Mouse (Mus musculus) neural tube, embryonic 11.5 days (tissue): Measurements from ENCODE around the gene Vasn. TPM values are rescaled to one million over a fixed set of nuclear protein-coding genes. Genes with fewer than 3 reads are reported as not detected.

ENCODE experiments used
- ATAC-seq: fragments of 200-750 bp; cut with Nextera tagmentation; 2 replicates; pipeline ENCODE4 v1.8.0; 2017; ENCODE audit warnings: moderate number of reproducible peaks, mild to moderate bottlenecking, moderate TSS enrichment, moderate library complexity; ENCODE audit not compliant: insufficient read depth, low FRiP score, low TSS enrichment
- DNase-seq: peaks from one replicate; pipeline ENCODE4 v3.0.0-alpha.2; 2015; ENCODE audit warnings: low spot score
- H3K27ac ChIP-seq: fragments of 300-500 bp; sonication (generic); 2 replicates; pipeline ENCODE4 v1.5.1; 2014; ENCODE audit warnings: low read depth, mild to moderate bottlenecking, low read length
- H3K27me3 ChIP-seq: fragments of 300-500 bp; sonication (generic); 2 replicates; pipeline ENCODE4 v1.6.1; 2014; ENCODE audit warnings: mild to moderate bottlenecking, low read length, mixed read lengths; ENCODE audit not compliant: control insufficient read depth, insufficient read depth
- H3K36me3 ChIP-seq: fragments of 300-500 bp; sonication (generic); 2 replicates; pipeline ENCODE4 v1.6.1; 2014; ENCODE audit warnings: mild to moderate bottlenecking, low read length, moderate library complexity, mixed read lengths; ENCODE audit not compliant: control insufficient read depth, insufficient read depth
- H3K4me1 ChIP-seq: fragments of 300-500 bp; sonication (generic); 2 replicates; pipeline ENCODE4 v1.6.1; 2014; ENCODE audit warnings: low read length, mixed read lengths; ENCODE audit not compliant: control insufficient read depth, insufficient read depth
- H3K4me2 ChIP-seq: fragments of 300-500 bp; sonication (generic); 2 replicates; pipeline ENCODE4 v1.6.1; 2014; ENCODE audit warnings: low read depth, mild to moderate bottlenecking, moderate library complexity
- H3K4me3 ChIP-seq: fragments of 300-500 bp; sonication (generic); 2 replicates; pipeline ENCODE4 v1.5.1; 2014; ENCODE audit warnings: low read depth, low read length
- H3K9ac ChIP-seq: fragments of 300-500 bp; sonication (generic); 2 replicates; pipeline ENCODE4 v1.6.1; 2014; ENCODE audit warnings: mild to moderate bottlenecking, low read length
- H3K9me3 ChIP-seq: fragments of 300-500 bp; sonication (generic); 2 replicates; pipeline ENCODE4 v1.6.1; 2016; ENCODE audit warnings: low read length; ENCODE audit not compliant: control insufficient read depth
- WGBS: fragments of 180-500 bp; shearing (Covaris S2); extraction: QIAGEN DNeasy Blood & Tissue Kit; methylation state at CpG from one replicate; pipeline ENCODE4 v1.1.7; 2014; 5-methylcytosine and 5-hydroxymethylcytosine counted together
- polyA plus RNA-seq: library from polyadenylated mRNA; unstranded; fragments of >200 nt; fragmentation: Nextera tagmentation; extraction: Ambion mirVana; gene quantifications from 2 replicates; pipeline ENCODE4 v1.2.1, GENCODE M21; 2014

Vasn gene
- 10.5 and 11.1 TPM in 2 replicates for polyA plus RNA-seq

DNA sequence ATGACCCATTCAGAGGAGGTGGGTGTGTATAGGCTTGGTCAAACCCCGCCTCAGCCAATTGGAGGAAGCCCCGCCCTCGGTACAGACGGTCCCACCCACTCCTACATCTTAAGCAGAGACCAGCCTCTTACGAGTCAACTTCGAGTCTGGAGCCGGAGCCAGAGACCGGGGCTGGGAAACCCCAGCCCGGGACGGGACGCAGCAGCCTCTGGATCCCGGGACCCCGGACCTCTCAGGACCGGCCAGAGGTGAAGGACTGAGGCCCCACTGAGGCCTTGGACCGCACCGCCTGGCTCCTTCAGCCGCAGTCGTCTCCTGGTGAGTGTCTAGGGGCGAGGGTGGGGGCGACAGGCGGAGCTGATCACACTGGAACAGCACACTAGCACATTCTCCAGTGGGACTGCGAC is at the start of gene Vasn, which contains the start of gene Dnaja3:
Gene Vasn, plus strand, starts transcription at position 111 of the 407 bp plus-strand sequence.
Gene Dnaja3, plus strand, starts transcription at position 159 of the 407 bp plus-strand sequence.
- Histone ChIP-seq H3K27me3 (no peaks in the 10 kb centered on the region), H3K9ac (peak within 1 kb of the TSS; percentile 70), H3K36me3 (peaks cover 5% of the 10 kb centered on the region; the same call in 1 of the 2 replicates), H3K9me3 (no peaks in the 10 kb centered on the region), H3K4me1 (peaks cover 23% of the 10 kb centered on the region), H3K4me2 (peak within 1 kb of the TSS; percentile 87), H3K27ac (peak within 1 kb of the TSS; percentile 67; the same call in 1 of the 2 replicates), H3K4me3 (peak within 1 kb of the TSS; percentile 66)
- DNase-seq (peak; percentile 86), ATAC-seq (peak; percentile 95)
- WGBS, result 0% methylated on average over 22 of the region's 22 CpGs

DNA sequence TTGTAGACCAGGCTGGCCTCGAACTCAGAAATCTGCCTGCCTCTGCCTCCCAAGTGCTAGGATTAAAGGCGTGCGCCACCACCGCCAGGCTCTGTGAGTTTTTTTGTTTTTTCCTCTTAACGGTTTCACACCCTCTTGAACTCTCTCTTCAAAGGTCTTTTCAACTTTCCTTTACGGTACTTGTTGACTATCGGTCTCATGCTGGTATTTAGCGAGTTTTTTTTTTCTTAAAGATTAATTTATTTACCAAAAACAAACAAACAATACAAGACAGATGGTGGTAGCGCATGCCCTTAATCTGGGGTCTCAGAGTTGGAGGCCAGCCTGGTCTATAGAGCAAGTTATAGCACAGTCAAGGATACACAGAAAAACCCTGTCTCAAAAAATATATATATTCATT is 49.5 kb upstream of the Vasn start:
- no peaks in the 10 kb centered on the region for H3K9me3 ChIP-seq
- H3K4me3 ChIP-seq, result no peak overlapping the region
- no peak overlapping the region for H3K4me2 ChIP-seq
- H3K9ac ChIP-seq, result no peak overlapping the region
- H3K36me3 ChIP-seq, result no peaks in the 10 kb centered on the region; the same call in 1 of the 2 replicates
- H3K4me1 ChIP-seq, result peaks cover 11% of the 10 kb centered on the region
- no peak overlapping the region for H3K27ac ChIP-seq
- no peaks in the 10 kb centered on the region for H3K27me3 ChIP-seq
- no peak for ATAC-seq
- no peak for DNase-seq
- 96% methylated on average over 9 of the region's 9 CpGs for WGBS

DNA sequence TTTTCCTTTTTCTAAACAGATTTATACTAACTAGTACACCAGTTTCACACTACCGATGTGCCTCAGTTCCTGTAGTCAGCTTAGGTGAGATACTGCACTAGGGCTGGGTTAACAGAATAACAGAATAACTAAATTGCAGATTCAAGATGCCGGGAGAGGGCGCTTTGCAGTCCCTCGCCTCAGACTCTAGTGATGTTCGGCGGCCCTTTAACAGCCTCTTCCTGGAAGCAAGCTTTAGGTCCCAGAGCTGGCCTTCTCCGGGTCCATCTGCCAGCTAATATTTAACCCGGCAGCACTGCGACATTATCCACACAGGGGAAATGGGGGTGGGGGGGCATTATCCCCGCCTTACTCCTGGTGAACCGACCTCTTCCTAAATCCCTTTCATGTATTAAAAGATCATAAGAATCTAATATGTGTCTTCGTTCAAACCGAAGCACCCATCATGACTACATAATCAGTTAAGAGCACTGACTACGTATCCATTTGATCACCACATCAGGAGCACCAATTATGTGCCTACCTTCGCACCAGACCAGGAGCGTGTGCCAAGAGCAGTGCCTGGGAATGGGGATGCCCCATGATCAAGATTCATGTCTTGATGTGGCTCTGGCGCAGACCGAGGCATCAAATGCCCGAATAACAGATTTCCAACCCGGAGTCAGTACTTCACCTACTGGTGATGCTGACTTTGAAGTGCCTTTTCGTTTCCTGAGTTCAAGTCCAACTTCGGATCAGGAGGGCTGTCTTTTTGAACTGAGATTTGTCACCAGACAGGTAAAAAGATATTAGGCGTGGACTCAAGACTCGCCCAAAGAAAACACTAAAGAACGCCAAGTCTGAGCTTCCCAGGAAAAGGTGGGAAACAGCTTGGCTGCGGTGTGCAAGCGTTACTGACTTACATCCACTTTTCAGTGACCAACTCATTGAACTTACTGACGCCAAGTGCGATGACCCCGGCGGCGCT is 46.5 kb upstream of the Vasn start:
- ATAC-seq (no peak), DNase-seq (peak; percentile 59)
- Histone ChIP-seq H3K9ac (peak overlapping the region; percentile 71), H3K27me3 (no peaks in the 10 kb centered on the region), H3K9me3 (no peaks in the 10 kb centered on the region), H3K4me3 (peak overlapping the region; percentile 91), H3K4me1 (peaks cover 27% of the 10 kb centered on the region), H3K27ac (peak overlapping the region; percentile 97), H3K4me2 (peak overlapping the region; percentile 99), H3K36me3 (no peaks in the 10 kb centered on the region; the same call in 1 of the 2 replicates)
- WGBS, result 16% methylated on average over 32 of the region's 32 CpGs

DNA sequence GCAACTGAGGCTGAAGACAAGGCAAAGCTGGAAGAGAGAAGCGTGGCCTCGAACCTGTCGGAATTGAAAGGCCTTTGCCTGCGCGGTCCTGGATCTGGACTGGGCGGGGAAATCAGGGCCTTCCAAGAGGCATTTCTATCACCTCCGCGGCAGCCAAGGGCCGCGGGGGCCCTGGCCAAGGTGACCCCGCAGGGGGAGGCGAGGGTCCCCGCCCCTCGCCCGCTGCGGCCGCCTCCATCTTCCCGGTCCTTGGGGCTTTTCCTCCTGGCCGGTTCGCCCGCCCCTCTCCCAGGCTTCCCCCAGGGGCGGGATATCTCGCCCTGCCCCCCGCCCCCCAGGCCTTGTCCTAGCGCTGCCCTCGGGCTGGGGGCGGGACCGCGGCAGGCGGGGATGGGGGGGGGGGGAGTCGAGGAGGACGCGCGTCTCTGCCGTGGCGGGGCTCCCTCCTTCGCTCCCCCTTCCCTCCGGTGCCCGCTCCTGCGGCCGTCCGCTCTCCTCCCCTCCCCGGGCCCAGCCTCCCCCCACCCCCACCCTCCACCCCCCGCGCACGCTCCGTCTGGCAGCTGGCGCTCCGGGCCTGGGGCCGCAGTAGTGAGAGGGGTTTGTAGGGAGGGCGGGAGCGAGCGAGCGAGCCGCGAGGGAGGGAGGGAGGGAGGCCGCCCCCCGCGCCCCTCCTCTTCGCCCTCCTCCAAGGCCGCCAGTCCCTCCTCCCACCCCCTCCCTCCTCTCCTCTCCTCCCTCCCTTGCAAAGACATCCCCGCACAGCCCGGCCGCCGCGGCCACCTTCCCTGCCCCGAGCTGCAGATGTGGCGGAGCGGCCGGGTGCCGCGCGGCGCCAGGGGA is 45.5 kb upstream of the Vasn start, which contains the start of gene Glis2:
Gene Glis2, plus strand, starts transcription at position 743 of the 843 bp plus-strand sequence.
- H3K4me1 ChIP-seq, result peaks cover 37% of the 10 kb centered on the region
- DNase-seq (peak; percentile 91), ATAC-seq (peak; percentile 82)
- no peaks in the 10 kb centered on the region for H3K27me3 ChIP-seq
- peak within 1 kb of the TSS; percentile 91 for H3K4me3 ChIP-seq
- under 1% methylated on average over 14 of the region's 74 CpGs for WGBS
- H3K4me2 ChIP-seq, result peak within 1 kb of the TSS; percentile 99
- H3K36me3 ChIP-seq, result no peaks in the 10 kb centered on the region; the same call in 1 of the 2 replicates
- no peaks in the 10 kb centered on the region for H3K9me3 ChIP-seq
- H3K27ac ChIP-seq, result peak within 1 kb of the TSS; percentile 97
- H3K9ac ChIP-seq, result peak within 1 kb of the TSS; percentile 94

DNA sequence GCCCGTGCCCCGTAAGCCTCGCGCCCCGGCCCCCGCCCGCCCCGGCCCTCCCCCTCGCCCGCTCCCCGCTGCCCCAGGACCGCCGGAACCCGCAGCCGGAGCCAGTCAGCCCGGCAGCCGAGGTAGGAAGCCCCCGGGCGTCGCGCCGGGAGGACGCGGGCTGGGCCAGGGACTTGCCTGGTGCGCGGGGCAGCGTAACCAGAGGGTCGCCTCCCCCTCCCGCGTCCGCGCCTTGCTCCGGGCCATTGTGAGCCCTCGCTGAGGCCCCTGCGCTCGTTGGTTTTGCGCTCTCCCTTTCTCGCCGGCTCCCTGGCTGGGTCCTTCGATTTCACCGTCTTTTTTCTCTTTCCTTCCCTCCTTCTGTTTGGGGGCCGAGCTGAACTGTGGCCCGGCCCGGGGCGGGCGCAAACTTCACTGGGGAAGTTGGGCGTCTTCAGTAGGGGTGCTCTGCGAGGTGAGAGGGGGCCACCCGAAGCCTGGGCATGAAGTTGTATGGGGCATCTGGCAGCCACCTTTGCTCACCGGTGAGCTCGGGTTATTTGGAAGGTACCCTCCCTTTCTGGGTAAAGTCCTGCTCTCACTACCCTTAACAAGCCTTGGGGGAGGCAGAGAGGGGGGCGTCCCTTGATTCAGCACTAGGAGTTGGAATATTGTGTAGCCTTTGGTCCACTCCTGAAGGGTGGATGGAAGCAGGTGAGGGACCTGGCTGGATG is 44.8 kb upstream of the Vasn start:
- Histone ChIP-seq H3K36me3 (no peaks in the 10 kb centered on the region; the same call in 1 of the 2 replicates), H3K4me1 (peaks cover 44% of the 10 kb centered on the region), H3K27ac (peak overlapping the region; percentile 97), H3K9me3 (no peaks in the 10 kb centered on the region), H3K4me3 (peak overlapping the region; percentile 91), H3K4me2 (peak overlapping the region; percentile 99), H3K9ac (peak overlapping the region; percentile 94), H3K27me3 (no peaks in the 10 kb centered on the region)
- ATAC-seq (peak; percentile 1), DNase-seq (peak; percentile 63)
- WGBS, result 1% methylated on average over 36 of the region's 52 CpGs

DNA sequence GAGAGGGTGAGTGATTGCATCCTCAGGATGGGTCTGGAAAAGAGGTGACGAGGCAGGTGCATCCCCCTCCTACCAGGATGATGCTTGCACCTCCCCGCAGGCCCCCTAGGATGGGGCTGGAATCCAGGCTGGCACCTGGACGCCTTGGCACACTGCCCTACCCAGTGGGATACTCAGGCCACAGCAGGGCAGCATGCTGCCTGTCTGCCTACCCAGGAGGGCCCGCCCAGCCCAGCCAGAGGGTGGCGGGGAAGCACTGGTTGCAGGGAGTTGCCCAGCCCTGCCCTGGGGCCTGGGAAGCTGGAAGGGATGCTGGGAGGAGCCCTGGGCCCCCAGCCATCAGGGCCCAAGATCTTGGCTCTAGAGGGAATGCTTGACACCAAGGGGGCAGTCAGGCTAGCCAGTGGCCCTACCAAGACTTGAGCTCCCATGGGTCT is 44.2 kb upstream of the Vasn start:
- Histone ChIP-seq H3K4me3 (peak overlapping the region; percentile 91), H3K4me1 (peaks cover 50% of the 10 kb centered on the region), H3K27ac (peak overlapping the region; percentile 97), H3K4me2 (peak overlapping the region; percentile 99), H3K9ac (peak overlapping the region; percentile 94), H3K36me3 (no peaks in the 10 kb centered on the region; the same call in 1 of the 2 replicates), H3K27me3 (no peaks in the 10 kb centered on the region), H3K9me3 (no peaks in the 10 kb centered on the region)
- ATAC-seq (peak; percentile 18), DNase-seq (peak; percentile 37)
- WGBS, result 4% methylated on average over 5 of the region's 5 CpGs

DNA sequence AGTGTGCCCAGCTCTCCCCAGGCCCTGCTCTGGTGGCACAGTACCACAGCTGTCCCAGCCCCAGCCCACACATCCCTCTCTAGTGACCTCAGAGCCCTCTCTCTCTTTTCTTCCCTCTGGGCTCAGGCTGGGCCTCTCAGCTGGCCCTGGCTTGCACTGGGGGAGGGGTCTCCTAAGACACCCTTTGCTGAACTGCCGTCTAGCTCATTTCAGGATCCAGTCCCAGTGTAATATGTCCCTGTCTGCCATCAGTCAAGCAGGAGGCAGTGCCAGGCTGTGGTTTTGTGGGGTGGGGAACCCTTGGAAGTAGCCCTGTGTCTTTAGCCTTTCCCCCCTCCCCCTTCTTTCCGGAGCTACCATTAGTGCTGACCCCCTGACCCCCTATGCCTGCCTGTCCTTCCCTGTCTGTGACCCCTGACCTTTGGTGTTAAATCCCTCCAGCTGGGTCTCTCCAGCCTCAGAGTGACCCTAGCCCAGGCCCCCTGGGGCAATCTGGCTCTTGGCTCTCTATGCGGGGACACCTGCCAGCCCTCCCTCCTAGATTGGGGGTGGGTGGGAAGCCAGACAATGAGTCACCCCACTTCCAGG is 43.5 kb upstream of the Vasn start:
- WGBS, result 2% methylated on average over 3 of the region's 3 CpGs
- no peaks in the 10 kb centered on the region for H3K36me3 ChIP-seq
- peaks cover 54% of the 10 kb centered on the region for H3K4me1 ChIP-seq
- H3K4me2 ChIP-seq, result peak overlapping the region; percentile 99
- peak overlapping the region; percentile 94 for H3K9ac ChIP-seq
- DNase-seq, result peak; percentile 56
- no peak; the same call in 1 of the 2 replicates for ATAC-seq
- no peaks in the 10 kb centered on the region for H3K9me3 ChIP-seq
- no peaks in the 10 kb centered on the region for H3K27me3 ChIP-seq
- H3K27ac ChIP-seq, result peak overlapping the region; percentile 97
- H3K4me3 ChIP-seq, result peak overlapping the region; percentile 91
